Mouse (Mus musculus) erythroblast, embryonic 14.5 days (primary cell): ENCODE measurements at regions not wholly inside any gene's neighbourhood (a gene's known extent, or its start where the extent isn't known, plus 50 kb on each side); places are given as distances from the start of the nearest gene placed in this dataset.

Experiments used
- H3K27me3 ChIP-seq: 2 replicates; pipeline ENCODE4 v1.6.1; 2012; ENCODE audit warnings: inconsistent platforms; ENCODE audit not compliant: control insufficient read depth
- H3K36me3 ChIP-seq: 2 replicates; pipeline ENCODE4 v1.6.1; 2012; ENCODE audit warnings: mild to moderate bottlenecking, inconsistent platforms; ENCODE audit not compliant: control insufficient read depth
- H3K4me1 ChIP-seq: 2 replicates; pipeline ENCODE4 v1.6.1; 2012; ENCODE audit warnings: inconsistent platforms; ENCODE audit not compliant: control insufficient read depth
- H3K4me3 ChIP-seq: replicated peaks from 2 replicates; pipeline ENCODE3; 2012; ENCODE audit warnings: moderate library complexity, mild to moderate bottlenecking, inconsistent platforms
- H3K9me3 ChIP-seq: 2 replicates; pipeline ENCODE4 v1.6.1; 2012; ENCODE audit warnings: low read length, inconsistent platforms, mixed read lengths; ENCODE audit not compliant: control insufficient read depth
- GATA1 ChIP-seq: IDR thresholded peaks from 2 replicates; pipeline ENCODE4 v1.6.1; 2012; ENCODE audit warnings: low read length, inconsistent platforms, mixed read lengths
- TAL1 ChIP-seq: IDR thresholded peaks from 3 replicates; pipeline ENCODE4 v1.6.1; 2012; ENCODE audit warnings: low read length, inconsistent platforms, mixed read lengths

GRCm38 (mm10) chr6:31039485-31039884 lies 80.6 kb upstream of the Klf14 start:
- no peaks in the 10 kb centered on the region for H3K36me3 ChIP-seq
- TF ChIP-seq GATA1 (no peak), TAL1 (no peak)
- H3K4me1 ChIP-seq: no peaks in the 10 kb centered on the region
- H3K4me3 ChIP-seq: no peak overlapping the region
- H3K9me3 ChIP-seq: no peaks in the 10 kb centered on the region
- no peaks in the 10 kb centered on the region for H3K27me3 ChIP-seq

DNA sequence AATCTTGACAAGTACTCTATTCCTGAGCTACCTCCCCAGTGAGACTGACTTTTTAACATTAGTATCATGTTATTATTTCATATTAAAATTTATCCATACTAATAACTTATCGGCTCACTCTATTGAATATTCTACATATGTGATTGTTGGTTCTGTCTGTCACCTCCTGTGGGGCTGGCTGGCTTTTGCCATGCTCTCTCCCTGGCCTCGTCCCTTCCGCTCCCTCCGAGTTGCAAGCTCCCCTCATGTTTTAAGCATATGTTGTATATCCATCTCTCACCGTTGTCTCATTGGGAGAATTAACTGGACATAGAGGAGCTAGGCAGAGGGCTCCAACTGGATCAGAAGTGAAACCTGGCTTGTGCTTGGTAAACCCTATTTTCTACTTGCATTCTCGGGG lies 81.9 kb upstream of the Klf14 start:
- no peak overlapping the region for H3K4me3 ChIP-seq
- H3K9me3 ChIP-seq: no peaks in the 10 kb centered on the region
- no peaks in the 10 kb centered on the region for H3K36me3 ChIP-seq
- TF ChIP-seq GATA1: no peak
- TF ChIP-seq TAL1: no peak
- no peaks in the 10 kb centered on the region for H3K27me3 ChIP-seq
- H3K4me1 ChIP-seq: no peaks in the 10 kb centered on the region

DNA sequence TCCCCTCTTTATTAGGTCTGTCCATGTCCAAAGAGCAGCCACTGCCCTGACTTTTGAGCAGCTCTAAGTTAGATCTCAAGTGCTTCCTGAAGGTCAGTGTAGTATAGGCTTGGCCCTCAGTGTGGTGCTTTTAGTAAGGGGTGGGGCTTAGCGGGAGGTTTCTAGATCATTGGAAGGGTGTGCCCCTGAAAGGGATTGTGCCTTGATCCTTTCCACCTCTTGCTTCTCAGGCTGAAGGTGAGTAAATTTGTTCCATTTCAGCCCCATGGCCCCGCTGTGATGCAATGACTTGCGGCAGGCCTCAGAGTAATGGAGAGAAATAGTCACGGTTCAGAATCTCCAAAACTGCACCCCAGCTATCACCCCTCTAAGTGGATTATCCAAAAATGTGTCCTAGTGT lies 84.5 kb upstream of the Klf14 start:
- TF ChIP-seq GATA1 (no peak), TAL1 (no peak)
- Histone ChIP-seq H3K9me3 (no peaks in the 10 kb centered on the region), H3K4me3 (no peak overlapping the region)

GRCm38 (mm10) chr6:31043919-31044318 lies 85.0 kb upstream of the Klf14 start:
- H3K36me3 ChIP-seq: no peaks in the 10 kb centered on the region
- H3K4me3 ChIP-seq: no peak overlapping the region
- H3K9me3 ChIP-seq: no peaks in the 10 kb centered on the region
- no peaks in the 10 kb centered on the region; the same call in 1 of the 2 replicates for H3K27me3 ChIP-seq
- no peaks in the 10 kb centered on the region for H3K4me1 ChIP-seq
- TF ChIP-seq TAL1: no peak
- TF ChIP-seq GATA1: no peak

More for the DNA sequence above, 84.5 kb upstream of the Klf14 start:
- H3K36me3 ChIP-seq: no peaks in the 10 kb centered on the region
- no peaks in the 10 kb centered on the region for H3K4me1 ChIP-seq
- no peaks in the 10 kb centered on the region for H3K27me3 ChIP-seq

- Histone ChIP-seq H3K9me3 (no peaks in the 10 kb centered on the region), H3K4me3 (no peak overlapping the region), H3K27me3 (no peaks in the 10 kb centered on the region; the same call in 1 of the 2 replicates), H3K4me1 (no peaks in the 10 kb centered on the region), H3K36me3 (no peaks in the 10 kb centered on the region)
- TF ChIP-seq GATA1: no peak
- no peak for TF ChIP-seq TAL1
Measured at GRCm38 (mm10) chr6:31046197-31046596, 87.3 kb upstream of the Klf14 start.

DNA sequence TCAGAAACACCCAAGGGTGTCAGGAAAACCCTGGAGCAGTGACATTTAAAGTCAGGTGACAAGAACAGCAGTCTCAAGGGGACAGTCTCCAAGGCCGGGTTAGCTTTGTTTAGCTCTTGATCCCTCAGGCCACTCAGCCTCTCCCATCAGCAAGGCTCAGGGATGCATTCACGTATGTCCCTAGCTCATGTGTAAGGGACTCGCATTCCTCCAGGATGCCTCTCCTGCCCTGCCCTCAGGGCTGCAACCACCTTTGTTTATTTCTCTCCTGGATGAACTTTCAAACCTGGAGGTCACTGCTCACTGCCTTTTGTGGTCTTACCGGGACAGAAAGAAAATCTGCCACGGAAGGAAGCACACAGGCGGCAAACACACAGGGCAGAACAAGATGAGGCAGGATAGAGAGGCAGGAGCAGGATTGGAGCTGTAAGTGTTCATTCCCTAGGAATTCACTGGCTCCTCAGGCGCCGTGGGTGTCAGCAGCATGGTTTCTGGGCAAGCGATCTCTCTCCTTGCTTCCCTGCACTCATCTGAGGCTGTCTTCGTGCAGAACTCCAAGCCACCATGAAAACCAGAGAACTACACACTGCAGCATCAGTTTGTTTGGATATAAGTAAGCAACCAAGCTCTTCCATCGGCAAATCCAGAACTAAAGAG lies 90.2 kb upstream of the Klf14 start:
- Histone ChIP-seq H3K36me3 (no peaks in the 10 kb centered on the region), H3K27me3 (no peaks in the 10 kb centered on the region; the same call in 1 of the 2 replicates), H3K9me3 (no peaks in the 10 kb centered on the region), H3K4me1 (no peaks in the 10 kb centered on the region), H3K4me3 (no peak overlapping the region)
- TF ChIP-seq TAL1: no peak
- TF ChIP-seq GATA1: no peak

GRCm38 (mm10) chr6:31050831-31051230 lies 92.0 kb upstream of the Klf14 start:
- TF ChIP-seq GATA1 (no peak), TAL1 (no peak)
- H3K27me3 ChIP-seq: no peaks in the 10 kb centered on the region; the same call in 1 of the 2 replicates

GRCm38 (mm10) chr6:31051771-31052170 lies 92.9 kb upstream of the Klf14 start:
- TF ChIP-seq GATA1 (no peak), TAL1 (no peak)
- H3K4me1 ChIP-seq: no peaks in the 10 kb centered on the region
- no peaks in the 10 kb centered on the region; the same call in 1 of the 2 replicates for H3K27me3 ChIP-seq
- no peak overlapping the region for H3K4me3 ChIP-seq
- H3K36me3 ChIP-seq: no peaks in the 10 kb centered on the region
- no peaks in the 10 kb centered on the region for H3K9me3 ChIP-seq

More at GRCm38 (mm10) chr6:31050831-31051230, 92.0 kb upstream of the Klf14 start:
- Histone ChIP-seq H3K36me3 (no peaks in the 10 kb centered on the region), H3K4me3 (no peak overlapping the region), H3K4me1 (no peaks in the 10 kb centered on the region), H3K9me3 (no peaks in the 10 kb centered on the region)

DNA sequence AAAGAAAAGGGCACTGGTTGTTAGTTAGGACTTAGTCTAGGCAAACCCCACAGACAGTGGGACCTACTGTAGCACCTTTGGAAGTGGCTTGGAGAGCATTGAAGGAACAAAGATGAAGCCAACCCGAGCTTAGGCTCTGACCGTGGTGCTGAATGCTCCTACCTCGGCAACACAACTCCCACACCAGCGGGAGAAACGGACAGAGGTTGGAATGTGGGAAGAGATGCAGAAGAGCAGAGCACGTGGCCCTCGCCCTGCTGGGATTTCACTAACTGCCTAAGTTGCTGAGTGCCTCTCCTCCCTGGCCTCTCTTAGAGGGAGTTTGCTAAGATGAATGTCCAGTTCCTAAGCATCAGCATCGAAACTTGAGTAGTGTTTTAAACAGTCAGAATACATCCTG lies 94.1 kb upstream of the Klf14 start:
- Histone ChIP-seq H3K9me3 (no peaks in the 10 kb centered on the region), H3K4me3 (no peak overlapping the region), H3K4me1 (no peaks in the 10 kb centered on the region), H3K36me3 (no peaks in the 10 kb centered on the region), H3K27me3 (no peaks in the 10 kb centered on the region; the same call in 1 of the 2 replicates)
- TF ChIP-seq TAL1: no peak
- no peak for TF ChIP-seq GATA1
